Mouse (Mus musculus): ENCODE measurements around the gene Banp.

DNA sequence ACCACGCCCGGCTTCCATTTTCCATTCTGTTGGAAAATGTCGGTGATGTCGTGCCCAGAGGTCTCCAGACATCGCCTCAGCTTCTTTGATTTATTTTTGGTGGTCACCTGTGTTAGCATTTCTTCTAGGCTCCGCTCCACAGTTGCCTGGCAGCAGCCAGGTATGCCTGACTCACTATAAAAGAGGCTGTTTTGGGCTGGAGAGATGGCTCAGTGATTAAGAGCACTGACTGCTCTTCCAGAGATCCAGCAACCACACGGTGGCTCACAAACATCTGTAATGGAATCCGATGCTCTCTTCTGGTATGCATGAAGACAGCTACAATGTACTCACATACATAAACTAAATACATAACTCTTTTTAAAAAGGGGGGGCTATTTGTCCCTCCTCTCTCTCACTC, 23.3 kb upstream of the Banp start:
- TF ChIP-seq TAL1 (conservative IDR thresholded peaks at IDR 0.05; ENCODE audit: low read depth, low read length) = no peak
- TF ChIP-seq CTCF (IDR thresholded peaks at IDR 0.05; ENCODE audit: low read depth, low read length) = no peak
- no peak for TF ChIP-seq GATA1 (IDR thresholded peaks at IDR 0.05; ENCODE audit: borderline replicate concordance, low read length)
